Mouse (Mus musculus) adrenal gland, postnatal 14 days (tissue): ENCODE measurements at regions not wholly inside any gene's neighbourhood (a gene's known extent, or its start where the extent isn't known, plus 50 kb on each side); places are given as distances from the start of the nearest gene placed in this dataset.

Experiments used
- DNase-seq: peaks from one replicate; pipeline ENCODE4 v3.0.0; 2021; ENCODE audit warnings: mixed read lengths

GRCm38 (mm10) chr13:90371415-90372150, 282.2 kb upstream of the Xrcc4 start:
- peak; percentile 35 for DNase-seq

- no peak for DNase-seq
Measured at GRCm38 (mm10) chr13:90370746-90371414, 281.5 kb upstream of the Xrcc4 start.

GRCm38 (mm10) chr13:90364518-90365027, 275.2 kb upstream of the Xrcc4 start:
- no peak for DNase-seq

GRCm38 (mm10) chr13:90359861-90360601, 270.6 kb upstream of the Xrcc4 start:
- DNase-seq: peak; percentile 8

- DNase-seq: no peak
Measured at GRCm38 (mm10) chr13:90358149-90358548, 268.7 kb upstream of the Xrcc4 start.

- no peak for DNase-seq
Measured at GRCm38 (mm10) chr13:90355602-90356001, 266.2 kb upstream of the Xrcc4 start.

GRCm38 (mm10) chr13:90342823-90343222, 253.4 kb upstream of the Xrcc4 start:
- DNase-seq: no peak

GRCm38 (mm10) chr13:90341597-90342212, 252.3 kb upstream of the Xrcc4 start:
- no peak for DNase-seq

GRCm38 (mm10) chr13:90340647-90341160, 251.3 kb upstream of the Xrcc4 start:
- no peak for DNase-seq

- no peak for DNase-seq
Measured at GRCm38 (mm10) chr13:90337591-90337990, 248.2 kb upstream of the Xrcc4 start.

- no peak for DNase-seq
Measured at GRCm38 (mm10) chr13:90335741-90336037, 246.3 kb upstream of the Xrcc4 start.

- DNase-seq: no peak
Measured at GRCm38 (mm10) chr13:90334934-90335740, 245.7 kb upstream of the Xrcc4 start.

- DNase-seq: no peak
Measured at GRCm38 (mm10) chr13:90334286-90334685, 244.9 kb upstream of the Xrcc4 start.

- DNase-seq: no peak
Measured at GRCm38 (mm10) chr13:90325226-90325625, 235.8 kb upstream of the Xrcc4 start.

- DNase-seq: no peak
Measured at GRCm38 (mm10) chr13:90313209-90313978, 224.0 kb upstream of the Xrcc4 start.

GRCm38 (mm10) chr13:90310482-90310881, 221.1 kb upstream of the Xrcc4 start:
- DNase-seq: no peak

- DNase-seq: no peak
Measured at GRCm38 (mm10) chr13:90300481-90300880, 211.1 kb upstream of the Xrcc4 start.

GRCm38 (mm10) chr13:90294648-90295007, 205.2 kb upstream of the Xrcc4 start:
- DNase-seq: no peak

- no peak for DNase-seq
Measured at GRCm38 (mm10) chr13:90293697-90294647, 204.6 kb upstream of the Xrcc4 start.

GRCm38 (mm10) chr13:90292905-90293304, 203.5 kb upstream of the Xrcc4 start:
- DNase-seq: no peak
